Mouse (Mus musculus) kidney, postnatal 0 days (tissue): Measurements from ENCODE around the gene 1700025G04Rik. TPM values are rescaled to one million over a fixed set of nuclear protein-coding genes. Genes with fewer than 3 reads are reported as not detected.
"Not testable (repeated sequence)": the region's sequence is repeated elsewhere in the genome, so short reads cannot be mapped to it uniquely, and the experiment has no call there.

Experiments used
- ATAC-seq: fragments of 200-750 bp; cut with Nextera tagmentation; replicated peaks from 2 replicates; pipeline ENCODE4 v1.8.0; 2017; ENCODE audit warnings: low read depth, moderate number of reproducible peaks, moderate TSS enrichment, moderate library complexity; ENCODE audit not compliant: low FRiP score
- DNase-seq: peaks from one replicate; pipeline ENCODE4 v3.0.0-alpha.2; 2016; ENCODE audit warnings: low spot score
- H3K27ac ChIP-seq: fragments of 300-500 bp; sonication (generic); 2 replicates; pipeline ENCODE4 v1.5.1; 2014; ENCODE audit warnings: mild to moderate bottlenecking
- H3K27me3 ChIP-seq: fragments of 300-500 bp; sonication (generic); 2 replicates; pipeline ENCODE4 v1.6.1; 2014; ENCODE audit warnings: low read length, mixed read lengths; ENCODE audit not compliant: insufficient read depth
- H3K36me3 ChIP-seq: fragments of 300-500 bp; sonication (generic); 2 replicates; pipeline ENCODE4 v1.6.1; 2014; ENCODE audit warnings: low read length, mixed read lengths; ENCODE audit not compliant: insufficient read depth
- H3K4me1 ChIP-seq: fragments of 300-500 bp; sonication (generic); replicated peaks from 2 replicates; pipeline ENCODE4 v1.6.1; 2014; ENCODE audit warnings: antibody characterized with exemption, low read length, mixed read lengths; ENCODE audit not compliant: insufficient read depth
- H3K4me2 ChIP-seq: fragments of 300-500 bp; sonication (generic); 2 replicates; pipeline ENCODE4 v1.6.1; 2014; ENCODE audit warnings: mild to moderate bottlenecking, low read length, moderate library complexity, mixed read lengths
- H3K4me3 ChIP-seq: fragments of 300-500 bp; sonication (generic); replicated peaks from 2 replicates; pipeline ENCODE4 v1.5.1; 2014; ENCODE audit warnings: low read depth, low read length
- H3K9ac ChIP-seq: fragments of 300-500 bp; sonication (generic); 2 replicates; pipeline ENCODE4 v1.6.1; 2014; ENCODE audit warnings: low read depth, low read length
- H3K9me3 ChIP-seq: fragments of 300-500 bp; sonication (generic); replicated peaks from 2 replicates; pipeline ENCODE4 v1.6.1; 2016; ENCODE audit warnings: low read length, inconsistent platforms, mixed read lengths
- CTCF ChIP-seq: IDR thresholded peaks from 2 replicates; pipeline ENCODE4 v1.5.1; 2016; ENCODE audit warnings: antibody characterized with exemption, low read depth, mild to moderate bottlenecking, moderate library complexity
- WGBS: fragments of 180-500 bp; shearing (Covaris S2); extraction: QIAGEN DNeasy Blood & Tissue Kit; methylation state at CpG from one replicate; pipeline ENCODE4 v1.1.7; 2014; 5-methylcytosine and 5-hydroxymethylcytosine counted together
- polyA plus RNA-seq: library from polyadenylated mRNA; unstranded; fragments of >200 nt; fragmentation: Nextera tagmentation; extraction: Ambion mirVana; gene quantifications from 2 replicates; pipeline ENCODE4 v1.2.1, GENCODE M21; 2015

Gene 1700025G04Rik
- polyA plus RNA-seq, 1 experiment from 2014 or later: 15.5 TPM

- H3K4me3 ChIP-seq: no peak overlapping the region
- no peak for DNase-seq
- no peaks in the 10 kb centered on the region for H3K9me3 ChIP-seq
- H3K27ac ChIP-seq: no peak overlapping the region
- no peak overlapping the region for H3K4me2 ChIP-seq
- no peaks in the 10 kb centered on the region for H3K4me1 ChIP-seq
- H3K36me3 ChIP-seq: no peaks in the 10 kb centered on the region
- H3K9ac ChIP-seq: no peak overlapping the region
- no peak for ATAC-seq
- H3K27me3 ChIP-seq: no peaks in the 10 kb centered on the region
- TF ChIP-seq CTCF: no peak
- WGBS: 83% methylated on average over 16 of the region's 16 CpGs
These were observed 239.8 kb downstream of the 1700025G04Rik start for GRCm38 (mm10) chr1:151849993-151850608.

- no peak overlapping the region for H3K4me2 ChIP-seq
- DNase-seq (no peak), ATAC-seq (no peak)
- no peak overlapping the region for H3K4me3 ChIP-seq
- 96% methylated on average over 2 of the region's 2 CpGs for WGBS
- no peak for TF ChIP-seq CTCF
- no peaks in the 10 kb centered on the region for H3K36me3 ChIP-seq
- no peaks in the 10 kb centered on the region for H3K4me1 ChIP-seq
- H3K27ac ChIP-seq: no peak overlapping the region
- H3K9ac ChIP-seq: no peak overlapping the region
- H3K27me3 ChIP-seq: no peaks in the 10 kb centered on the region
- H3K9me3 ChIP-seq: no peaks in the 10 kb centered on the region
These were observed 241.6 kb downstream of the 1700025G04Rik start for GRCm38 (mm10) chr1:151848286-151848685.

GRCm38 (mm10) chr1:151845926-151846782 is 243.8 kb downstream of the 1700025G04Rik start:
- H3K36me3 ChIP-seq: no peaks in the 10 kb centered on the region
- H3K4me1 ChIP-seq: no peaks in the 10 kb centered on the region
- no peaks in the 10 kb centered on the region for H3K27me3 ChIP-seq
- 61% methylated on average over 19 of the region's 19 CpGs for WGBS
- ATAC-seq (no peak), DNase-seq (no peak)
- no peak overlapping the region for H3K9ac ChIP-seq
- no peak overlapping the region for H3K4me2 ChIP-seq
- no peak overlapping the region for H3K4me3 ChIP-seq
- H3K27ac ChIP-seq: no peak overlapping the region
- no peaks in the 10 kb centered on the region for H3K9me3 ChIP-seq
- peak; percentile 46 for TF ChIP-seq CTCF

GRCm38 (mm10) chr1:151845252-151845832 is 244.6 kb downstream of the 1700025G04Rik start:
- DNase-seq (no peak), ATAC-seq (no peak)
- Histone ChIP-seq H3K9ac (no peak overlapping the region), H3K9me3 (no peaks in the 10 kb centered on the region), H3K4me1 (no peaks in the 10 kb centered on the region), H3K4me3 (no peak overlapping the region), H3K4me2 (no peak overlapping the region), H3K27ac (no peak overlapping the region), H3K36me3 (no peaks in the 10 kb centered on the region), H3K27me3 (no peaks in the 10 kb centered on the region)
- 72% methylated on average over 17 of the region's 17 CpGs for WGBS
- TF ChIP-seq CTCF: no peak

GRCm38 (mm10) chr1:151840345-151840744 is 249.6 kb downstream of the 1700025G04Rik start:
- ATAC-seq, H3K9ac ChIP-seq, DNase-seq, H3K27ac ChIP-seq, H3K4me2 ChIP-seq, H3K4me1 ChIP-seq, H3K27me3 ChIP-seq, H3K9me3 ChIP-seq, H3K36me3 ChIP-seq, H3K4me3 ChIP-seq: not testable (repeated sequence)
- 64% methylated on average over 1 of the region's 1 CpGs for WGBS

DNA sequence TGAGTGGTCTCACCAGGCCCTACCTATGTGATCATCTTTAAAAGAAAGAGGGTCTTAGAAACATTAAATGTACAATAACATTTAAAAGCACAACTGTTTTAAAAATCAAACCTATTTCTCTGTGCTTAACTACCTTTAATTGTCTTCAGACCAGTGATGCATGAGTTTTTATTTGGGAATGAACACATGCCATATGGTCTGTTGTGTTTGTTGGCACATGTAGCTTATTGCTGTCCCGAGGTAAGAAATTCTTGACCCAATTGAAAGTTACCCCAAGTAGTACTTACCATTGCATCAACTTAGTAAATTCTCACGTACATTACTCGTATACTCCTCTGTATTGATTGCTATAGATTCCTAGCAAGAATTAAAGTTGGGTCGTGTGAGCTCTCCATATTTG is 254.7 kb downstream of the 1700025G04Rik start:
- Histone ChIP-seq H3K27me3 (no peaks in the 10 kb centered on the region), H3K4me3 (no peak overlapping the region), H3K9me3 (no peaks in the 10 kb centered on the region), H3K27ac (no peak overlapping the region), H3K4me2 (no peak overlapping the region), H3K9ac (no peak overlapping the region), H3K36me3 (no peaks in the 10 kb centered on the region), H3K4me1 (no peaks in the 10 kb centered on the region)
- TF ChIP-seq CTCF: no peak
- no peak for ATAC-seq
- no peak for DNase-seq
- 86% methylated on average over 4 of the region's 4 CpGs for WGBS
